In the genomic region with DNA sequence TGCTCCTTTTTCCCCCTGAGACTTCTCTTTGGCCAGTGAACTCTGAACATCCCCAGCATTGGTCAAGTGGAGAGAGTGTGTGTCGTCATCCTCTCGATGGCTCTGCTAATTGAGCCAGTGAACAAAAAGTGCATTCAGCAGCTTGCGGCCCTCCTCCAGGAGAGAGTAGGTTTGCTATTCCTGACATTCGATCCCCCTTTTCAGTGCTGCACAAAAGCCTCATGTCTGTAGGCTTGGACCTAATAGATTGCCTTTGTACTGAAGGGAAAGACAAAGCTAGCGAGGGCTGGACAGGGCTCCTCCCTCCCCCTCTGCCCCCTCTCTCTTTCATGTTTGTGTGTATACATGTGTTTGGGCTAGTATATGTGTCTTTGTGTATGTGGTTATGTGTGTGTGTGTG, we compare ENCODE assay signal across 16 mouse cellular contexts.
DNase-seq lines count a peak whose midpoint lies in the region; ATAC-seq lines count a peak whose summit lies in the region.
"Had no signal": no experiment of that assay in that cellular context is flagged by ENCODE, and none has a peak within 500 bp of the region (broad histone marks: within the 10 kb centered on the region; RNA-seq: fewer than 3 reads in every experiment).

No protein-coding gene starts in this region.

- H3K9ac ChIP-seq in kidney, embryonic 14.5 days (ENCODE audit: low read depth, low read length): no peak overlapping the region
- H3K9ac ChIP-seq in forebrain, embryonic 16.5 days (replicated peaks; ENCODE audit: low read depth, low read length): no peak overlapping the region
- H3K9ac ChIP-seq: embryonic facial prominence, embryonic 15.5 days; heart, embryonic 13.5 days; liver, embryonic 14.5 days had no signal

- intact Hi-C loops in heart, postnatal 10 days (cut with DNase I): no loop called here

- H3K27me3 ChIP-seq in kidney, embryonic 14.5 days (ENCODE audit: control insufficient read depth, insufficient read depth, low read length): no peaks in the 10 kb centered on the region
- H3K27me3 ChIP-seq in forebrain, embryonic 16.5 days (replicated peaks; ENCODE audit: control insufficient read depth, insufficient read depth, low read length): peaks cover 2% of the 10 kb centered on the region; the same call in 1 of the 2 replicates
- H3K27me3 ChIP-seq: embryonic facial prominence, embryonic 15.5 days; heart, embryonic 13.5 days had no signal

- peak; percentile 55; the same call in 1 of the 2 replicates for ATAC-seq in kidney, embryonic 14.5 days (ENCODE audit: low FRiP score, low TSS enrichment)
- peak; percentile 30; the same call in 1 of the 2 replicates for ATAC-seq in forebrain, embryonic 16.5 days
- ATAC-seq: intestine, postnatal 0 days had no signal

- H3K4me1 ChIP-seq in kidney, embryonic 14.5 days (ENCODE audit: control insufficient read depth, insufficient read depth, low read length): peaks cover 14% of the 10 kb centered on the region
- peaks cover 23% of the 10 kb centered on the region for H3K4me1 ChIP-seq in forebrain, embryonic 16.5 days (replicated peaks; ENCODE audit: control insufficient read depth, insufficient read depth, low read length)

- no peak overlapping the region for H3K4me2 ChIP-seq in kidney, embryonic 14.5 days (replicated peaks; ENCODE audit: low read depth, low read length)
- H3K4me2 ChIP-seq in forebrain, embryonic 16.5 days (ENCODE audit: low read length): peak overlapping the region; percentile 3; the same call in 1 of the 2 replicates
- H3K4me2 ChIP-seq: embryonic facial prominence, embryonic 15.5 days; heart, embryonic 13.5 days had no signal

- H3K36me3 ChIP-seq in kidney, embryonic 14.5 days (ENCODE audit: control insufficient read depth, insufficient read depth, low read length): no peaks in the 10 kb centered on the region
- no peaks in the 10 kb centered on the region for H3K36me3 ChIP-seq in forebrain, embryonic 16.5 days (ENCODE audit: control insufficient read depth, insufficient read depth)
- H3K36me3 ChIP-seq: embryonic facial prominence, embryonic 15.5 days; heart, embryonic 13.5 days had no signal

- 10% methylated on average over 5 of the region's 5 CpGs for WGBS in kidney, embryonic 14.5 days
- WGBS in forebrain, embryonic 16.5 days: 8% methylated on average over 5 of the region's 5 CpGs

- H3K4me3 ChIP-seq in kidney, embryonic 14.5 days (ENCODE audit: low read length): no peak overlapping the region
- no peak overlapping the region for H3K4me3 ChIP-seq in forebrain, embryonic 16.5 days (replicated peaks; ENCODE audit: low read length)
- H3K4me3 ChIP-seq: embryonic facial prominence, embryonic 15.5 days; heart, embryonic 13.5 days had no signal

- H3K27ac ChIP-seq in kidney, embryonic 14.5 days (ENCODE audit: low read depth, low read length): no peak overlapping the region
- H3K27ac ChIP-seq in forebrain, embryonic 16.5 days (ENCODE audit: low read length): no peak overlapping the region
- H3K27ac ChIP-seq: embryonic facial prominence, embryonic 15.5 days; heart, embryonic 13.5 days; liver, embryonic 14.5 days had no signal

- no peaks in the 10 kb centered on the region for H3K9me3 ChIP-seq in kidney, embryonic 14.5 days (ENCODE audit: control insufficient read depth, low read length)
- H3K9me3 ChIP-seq in forebrain, embryonic 16.5 days (ENCODE audit: control insufficient read depth, low read length): no peaks in the 10 kb centered on the region
- H3K9me3 ChIP-seq: embryonic facial prominence, embryonic 15.5 days; heart, embryonic 13.5 days had no signal

- no peak for DNase-seq in kidney, adult 11 months
- DNase-seq in embryo, embryonic 10.5 days (ENCODE audit: low spot score): peak; percentile 84
- DNase-seq in mesoderm, embryonic 11.5 days (ENCODE audit: low read depth, low spot score): peak; percentile 79
- DNase-seq in heart, postnatal 10 days: no peak
- no peak for DNase-seq in urinary bladder, postnatal 14 days (ENCODE audit: low spot score)
- DNase-seq in thymus, adult 18-20 months: no peak
- DNase-seq: adrenal gland, adult 8-10 months; cerebellum, adult 11-12 months; layer of hippocampus, postnatal 36 days; spleen, adult 18-20 months had no signal

Comparison
In these comparisons a context has a peak if more than half of its experiments do, and no peak if none do; other contexts are left out.
1. DNase-seq: peak in embryo, embryonic 10.5 days (single experiment) and mesoderm, embryonic 11.5 days (single experiment); none in kidney, adult 11 months (single experiment), heart, postnatal 10 days (0 of 2), urinary bladder, postnatal 14 days (single experiment) and thymus, adult 18-20 months (0 of 2).